In genomic region chr6:8510864-8511428, GRCm38 (mm10) we compare ENCODE assay signal across 8 mouse cellular contexts. TPM values are rescaled to one million over a fixed set of nuclear protein-coding genes. Genes with fewer than 3 reads are reported as not detected.
DNase-seq lines count a peak whose midpoint lies in the region; ATAC-seq and TF ChIP-seq lines count a peak whose summit lies in the region.

No protein-coding gene starts in this region.

- in situ Hi-C loops in CH12.LX (cut with MboI; ENCODE audit: low pct_ligation_motif_present, low pct_unique_long_range_greater_than_20kb, low sequenced_read_pairs), result no loop called here

- H3K4me3 ChIP-seq in erythroblast, embryonic 14.5 days (replicated peaks), result peak overlapping the region; percentile 93
- H3K4me3 ChIP-seq in CH12.LX (replicated peaks in 1 of 3; ENCODE audit: low read depth in 2 of 3, low read length in 2 of 3, poor library complexity in 1 of 3), result peak overlapping the region; percentile 81 to 95 (median 89)
- H3K4me3 ChIP-seq in forebrain, embryonic 12.5 days (replicated peaks), result peak overlapping the region; percentile 97
- peak overlapping the region; percentile 91 for H3K4me3 ChIP-seq in liver, embryonic 12.5 days
- peak overlapping the region; percentile 90 for H3K4me3 ChIP-seq in stomach, embryonic 16.5 days (replicated peaks; ENCODE audit: low read length)

- ATAC-seq in erythroblast, adult 5-6 weeks (replicated peaks; ENCODE audit: low FRiP score, poor library complexity, severe bottlenecking), result no peak
- no peak for ATAC-seq in forebrain, embryonic 12.5 days (ENCODE audit: low FRiP score)
- ATAC-seq in liver, embryonic 12.5 days, result no peak
- ATAC-seq in stomach, embryonic 16.5 days (ENCODE audit: insufficient read depth, low FRiP score), result no peak

- TF ChIP-seq POLR2A in CH12.LX (IDR thresholded peaks at IDR 0.05; ENCODE audit: low read depth, low read length), result no peak

- DNase-seq in CH12.LX (ENCODE audit: extremely low read depth), result no peak
- no peak for DNase-seq in frontal cortex, adult 2 months (ENCODE audit: extremely low spot score in 1 of 2, low spot score in 1 of 2)
- DNase-seq in cerebellum, postnatal 36 days, result no peak

- H3K4me2 ChIP-seq in CH12.LX (ENCODE audit: insufficient read depth, low read depth, poor library complexity, severe bottlenecking), result peak overlapping the region; percentile 97
- peak overlapping the region; percentile 76 for H3K4me2 ChIP-seq in forebrain, embryonic 12.5 days
- H3K4me2 ChIP-seq in liver, embryonic 12.5 days, result peak overlapping the region; percentile 94
- peak overlapping the region; percentile 77 for H3K4me2 ChIP-seq in stomach, embryonic 16.5 days (ENCODE audit: low read depth, low read length)

- H3K27ac ChIP-seq in CH12.LX (ENCODE audit: insufficient read depth, low read depth), result 0 out of 2 replicates have a peak overlapping the region, but pooled peaks have one; percentile 11
- H3K27ac ChIP-seq in forebrain, embryonic 12.5 days, result peak overlapping the region; percentile 100
- no peak overlapping the region for H3K27ac ChIP-seq in liver, embryonic 12.5 days
- H3K27ac ChIP-seq in stomach, embryonic 16.5 days (ENCODE audit: low read length), result peak overlapping the region; percentile 99

- no peak for TF ChIP-seq EP300 in CH12.LX (IDR thresholded peaks at IDR 0.05; ENCODE audit: low read length)

- peaks cover 45% of the 10 kb centered on the region for H3K4me1 ChIP-seq in erythroblast, embryonic 14.5 days (ENCODE audit: control insufficient read depth)
- H3K4me1 ChIP-seq in CH12.LX (ENCODE audit: control insufficient read depth in 1 of 2, insufficient read depth in 2 of 2), result peaks cover 5 to 43% of the 10 kb centered on the region in 2 experiments; a peak in 3 of 4 replicates
- peaks cover 22% of the 10 kb centered on the region for H3K4me1 ChIP-seq in forebrain, embryonic 12.5 days
- H3K4me1 ChIP-seq in liver, embryonic 12.5 days, result peaks cover 25% of the 10 kb centered on the region
- peaks cover 15% of the 10 kb centered on the region; the same call in 1 of the 2 replicates for H3K4me1 ChIP-seq in stomach, embryonic 16.5 days (ENCODE audit: control insufficient read depth, insufficient read depth, low read length)

- H3K27me3 ChIP-seq in erythroblast, embryonic 14.5 days (ENCODE audit: control insufficient read depth), result peaks cover 29% of the 10 kb centered on the region
- no peaks in the 10 kb centered on the region for H3K27me3 ChIP-seq in CH12.LX (replicated peaks)
- H3K27me3 ChIP-seq in forebrain, embryonic 12.5 days, result no peaks in the 10 kb centered on the region
- H3K27me3 ChIP-seq in liver, embryonic 12.5 days (replicated peaks), result peaks cover 6% of the 10 kb centered on the region; the same call in 1 of the 2 replicates
- H3K27me3 ChIP-seq in stomach, embryonic 16.5 days (ENCODE audit: control insufficient read depth, insufficient read depth, low read length), result no peaks in the 10 kb centered on the region

- 3% methylated on average over 7 of the region's 7 CpGs for WGBS in forebrain, embryonic 12.5 days
- WGBS in liver, embryonic 12.5 days (ENCODE audit: insufficient replicate concordance), result 30% methylated on average over 7 of the region's 7 CpGs
- 9% methylated on average over 7 of the region's 7 CpGs for WGBS in stomach, embryonic 16.5 days

- TF ChIP-seq CTCF in CH12.LX (conservative IDR thresholded peaks at IDR 0.05 in 1 of 2, IDR thresholded peaks at IDR 0.05 in 1 of 2; ENCODE audit: low read depth in 2 of 2, low read length in 2 of 2), result no peak

- H3K9me3 ChIP-seq in erythroblast, embryonic 14.5 days (ENCODE audit: control insufficient read depth, low read length), result no peaks in the 10 kb centered on the region
- H3K9me3 ChIP-seq in CH12.LX (replicated peaks; ENCODE audit: low read length), result no peaks in the 10 kb centered on the region
- H3K9me3 ChIP-seq in forebrain, embryonic 12.5 days, result no peaks in the 10 kb centered on the region
- H3K9me3 ChIP-seq in liver, embryonic 12.5 days (replicated peaks), result no peaks in the 10 kb centered on the region
- no peaks in the 10 kb centered on the region for H3K9me3 ChIP-seq in stomach, embryonic 16.5 days (replicated peaks; ENCODE audit: control insufficient read depth, low read length)

- peaks cover 19% of the 10 kb centered on the region for H3K36me3 ChIP-seq in erythroblast, embryonic 14.5 days (ENCODE audit: control insufficient read depth)
- no peaks in the 10 kb centered on the region for H3K36me3 ChIP-seq in CH12.LX (replicated peaks in 1 of 2; ENCODE audit: control insufficient read depth in 1 of 2, insufficient read depth in 1 of 2, low read length in 1 of 2)
- no peaks in the 10 kb centered on the region for H3K36me3 ChIP-seq in forebrain, embryonic 12.5 days (replicated peaks)
- no peaks in the 10 kb centered on the region for H3K36me3 ChIP-seq in liver, embryonic 12.5 days
- H3K36me3 ChIP-seq in stomach, embryonic 16.5 days (ENCODE audit: control insufficient read depth, insufficient read depth, low read length), result no peaks in the 10 kb centered on the region

- dilution Hi-C loops in CH12.LX (cut with MboI; ENCODE audit: extremely low pct_ligation_motif_present, extremely low pct_unique_long_range_greater_than_20kb, low sequenced_read_pairs), result no loop called here

- H3K9ac ChIP-seq in CH12.LX (ENCODE audit: insufficient read depth, low read depth), result peak overlapping the region; percentile 93
- H3K9ac ChIP-seq in forebrain, embryonic 12.5 days, result peak overlapping the region; percentile 99
- H3K9ac ChIP-seq in liver, embryonic 12.5 days, result peak overlapping the region; percentile 96
- peak overlapping the region; percentile 98 for H3K9ac ChIP-seq in stomach, embryonic 16.5 days (ENCODE audit: low read length)

- TF ChIP-seq RAD21 in CH12.LX (IDR thresholded peaks at IDR 0.05; ENCODE audit: low read depth, low read length), result no peak; the same call in 1 of the 2 replicates

- H3K79me2 ChIP-seq in CH12.LX (replicated peaks; ENCODE audit: control insufficient read depth, extremely low read depth, insufficient read depth, poor library complexity, severe bottlenecking), result peaks cover 31% of the 10 kb centered on the region

TF ChIP-seq in CH12.LX, 34 proteins besides CTCF, POLR2A, EP300 and RAD21:
- TF ChIP-seq SIN3A (IDR thresholded peaks at IDR 0.05; ENCODE audit: low read length), result peak; percentile 47
- TF ChIP-seq MYC (IDR thresholded peaks at IDR 0.05; ENCODE audit: low read depth, low read length), result no peak
- TF ChIP-seq CHD1 (IDR thresholded peaks at IDR 0.05; ENCODE audit: low read depth, low read length), result 0 out of 2 replicates have a peak, but pooled peaks have one; percentile 51
TF ChIP-seq in CH12.LX: peak in this region for 2.

RNA-seq across cellular contexts. Expression of gene Glcci1, which starts 1.5 kb away (rescaled TPM):
- polyA plus RNA-seq in erythroblast, embryonic 14.5 days (2012), result 0.26 and 0.29 TPM in 2 replicates
- 1.7 TPM in 1 of 2 replicates, not detected in the other for total RNA-seq in erythroblast, adult 5-6 weeks (2015; ENCODE audit: low replicate concordance)
- total RNA-seq in erythroblast, adult 5-6 weeks (2017; ENCODE audit: low replicate concordance), result 4.2 and 4.3 TPM in 2 replicates
- total RNA-seq in CH12.LX (2012; rRNA removed) (1.9 and 4.4 TPM in 2 replicates), CH12.LX (2014; rRNA removed) (2.4 and 2.5 TPM in 2 replicates)
- polyA plus RNA-seq in CH12.LX (2012; ENCODE audit: insufficient read length, low read depth), result 3.5 and 4.8 TPM in 2 replicates
- 18.8 and 22.0 TPM in 2 replicates for polyA plus RNA-seq in forebrain, embryonic 12.5 days (2016; fragmentation: Nextera tagmentation; extraction: Ambion mirVana)
- polyA plus RNA-seq in liver, embryonic 12.5 days (2016; fragmentation: Nextera tagmentation; extraction: Ambion mirVana), result 1.6 and 1.8 TPM in 2 replicates
- 2.8 and 4.4 TPM in 2 replicates for polyA plus RNA-seq in stomach, embryonic 16.5 days (2015; fragmentation: Nextera tagmentation; extraction: Ambion mirVana)
- polyA plus RNA-seq in frontal cortex, adult 2 months (2012; rRNA removed), result 12.4 and 13.4 TPM in 2 replicates
